Mouse (Mus musculus) spleen, postnatal 10 days (tissue): ENCODE measurements around the gene Ceacam11.
"Not testable (repeated sequence)": the region's sequence is repeated elsewhere in the genome, so short reads cannot be mapped to it uniquely, and the experiment has no call there.

Experiments used
- DNase-seq, 2 experiments: peaks; one replicate each; pipeline ENCODE4 v3.0.0; 2021 to 2022; ENCODE audit warnings: low spot score in 2 of 2

Ceacam11 gene

DNA sequence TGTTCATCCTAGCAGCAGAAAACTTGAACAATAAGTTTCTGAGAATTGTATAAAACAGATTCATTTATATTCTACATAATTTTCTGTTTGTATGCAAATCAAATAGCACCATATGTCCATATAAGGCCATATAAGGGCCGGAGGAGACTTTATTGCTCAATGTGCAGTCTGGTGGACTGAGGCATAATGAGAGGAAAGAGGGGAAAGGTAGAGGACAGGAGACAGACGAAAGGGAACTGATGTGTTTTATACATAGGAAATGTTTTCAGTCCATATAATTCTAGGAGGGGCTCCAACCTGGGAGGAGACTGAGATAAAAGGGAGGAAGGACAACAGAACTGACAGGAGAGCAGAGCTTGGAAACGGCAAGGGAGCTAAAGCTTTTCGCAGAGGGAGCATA is at the start of gene Ceacam11:
Gene Ceacam11, plus strand, starts transcription at position 301 of the 400 bp plus-strand sequence.
- DNase-seq = no peak

DNA sequence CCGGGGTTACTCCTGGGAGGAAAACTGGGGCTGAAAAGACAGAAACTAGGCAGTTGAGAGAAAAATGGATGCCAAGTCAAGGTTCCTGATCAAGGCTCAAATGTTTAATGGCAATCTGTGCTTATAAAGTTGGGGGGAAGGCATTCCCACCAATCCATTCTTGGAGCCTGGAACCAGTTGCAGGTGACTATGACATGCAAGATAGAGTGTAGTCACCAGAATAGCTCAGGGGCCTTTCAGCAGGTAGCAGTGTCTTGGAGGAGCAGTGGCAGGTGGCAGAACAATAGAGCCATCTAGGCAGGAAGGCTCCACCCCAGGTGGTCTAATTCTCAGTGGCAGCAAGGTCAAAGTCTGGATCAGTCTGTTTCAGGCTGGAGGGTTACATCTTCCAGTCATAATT is 29.2 kb downstream of the Ceacam11 start:
- not testable (repeated sequence) for DNase-seq

GRCm38 (mm10) chr7:18009589-18009988 is 37.7 kb downstream of the Ceacam11 start, which contains the start of gene Ceacam13:
TSS of gene Ceacam13 (plus strand) at chr7:18009889.
- no peak for DNase-seq
